Mouse (Mus musculus) retina, postnatal 7 days (tissue): ENCODE measurements around the gene Ap1m2.
"Not testable (repeated sequence)": the region's sequence is repeated elsewhere in the genome, so short reads cannot be mapped to it uniquely, and the experiment has no call there.

ENCODE experiments used
- DNase-seq: peaks from one replicate; pipeline ENCODE4 v3.0.0-alpha.2; 2012; ENCODE audit warnings: low read depth, low spot score

Ap1m2 gene

DNA sequence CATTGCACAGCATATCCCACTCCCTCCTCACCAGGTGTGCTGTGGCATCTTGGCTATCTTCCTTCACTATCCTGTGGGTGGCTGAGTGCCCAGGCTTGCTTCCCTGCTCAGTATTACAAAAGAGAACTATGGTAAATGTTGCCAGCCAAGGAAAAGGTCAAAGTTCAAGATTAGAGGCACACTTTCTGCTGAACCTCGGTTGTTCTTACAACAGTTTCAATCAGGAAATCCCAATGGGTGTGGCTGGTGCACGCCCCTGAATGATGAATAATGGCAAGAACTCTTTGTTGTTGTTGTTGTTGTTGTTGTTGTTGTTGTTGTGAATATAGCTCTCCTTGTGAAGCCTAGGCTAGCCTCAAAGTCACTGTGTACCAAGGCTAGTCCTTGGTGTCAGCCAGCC is 50.3 kb downstream of the Ap1m2 start:
- no peak for DNase-seq

GRCm38 (mm10) chr9:21260491-21261040 is 51.6 kb downstream of the Ap1m2 start:
- DNase-seq, result no peak

DNA sequence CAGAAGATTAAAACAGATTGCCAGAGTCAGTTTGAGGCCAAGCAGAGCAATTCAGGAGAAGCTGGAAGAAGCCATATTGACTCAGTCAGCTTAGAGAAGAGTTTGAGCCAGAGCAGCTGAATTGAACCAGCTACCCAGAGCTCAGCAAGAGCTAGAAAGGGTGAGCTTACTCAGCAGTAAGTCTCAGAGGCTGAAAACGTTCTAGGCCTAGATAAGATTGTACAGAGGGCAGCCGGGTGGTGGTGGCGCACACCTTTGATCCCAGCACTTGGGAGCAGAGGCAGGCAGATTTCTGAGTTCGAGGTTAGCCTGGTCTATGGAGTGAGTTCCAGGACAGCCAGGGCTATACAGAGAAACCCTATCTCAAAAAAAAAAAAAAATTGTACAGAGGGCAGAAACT is 55.8 kb downstream of the Ap1m2 start:
- not testable (repeated sequence) for DNase-seq

DNA sequence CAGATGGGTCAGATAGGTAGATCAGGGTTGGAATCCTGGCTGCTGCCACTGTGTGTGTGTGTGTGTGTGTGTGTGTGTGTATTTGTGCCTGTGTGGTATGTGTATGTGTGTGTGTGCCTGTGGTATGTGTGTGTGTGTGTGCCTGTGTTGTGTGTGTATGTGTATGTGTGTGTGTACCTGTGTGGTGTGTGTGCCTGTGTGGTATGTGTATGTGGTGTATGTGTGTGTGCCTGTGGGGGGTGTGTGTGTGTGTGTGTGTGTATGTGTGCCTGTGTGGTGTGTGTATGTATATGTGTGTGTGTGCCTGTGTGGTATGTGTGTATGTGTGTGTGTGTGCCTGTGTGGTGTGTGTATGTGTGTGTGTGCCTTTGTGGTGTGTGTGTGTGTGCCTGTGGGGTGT is 57.4 kb downstream of the Ap1m2 start:
- DNase-seq, result no peak

DNA sequence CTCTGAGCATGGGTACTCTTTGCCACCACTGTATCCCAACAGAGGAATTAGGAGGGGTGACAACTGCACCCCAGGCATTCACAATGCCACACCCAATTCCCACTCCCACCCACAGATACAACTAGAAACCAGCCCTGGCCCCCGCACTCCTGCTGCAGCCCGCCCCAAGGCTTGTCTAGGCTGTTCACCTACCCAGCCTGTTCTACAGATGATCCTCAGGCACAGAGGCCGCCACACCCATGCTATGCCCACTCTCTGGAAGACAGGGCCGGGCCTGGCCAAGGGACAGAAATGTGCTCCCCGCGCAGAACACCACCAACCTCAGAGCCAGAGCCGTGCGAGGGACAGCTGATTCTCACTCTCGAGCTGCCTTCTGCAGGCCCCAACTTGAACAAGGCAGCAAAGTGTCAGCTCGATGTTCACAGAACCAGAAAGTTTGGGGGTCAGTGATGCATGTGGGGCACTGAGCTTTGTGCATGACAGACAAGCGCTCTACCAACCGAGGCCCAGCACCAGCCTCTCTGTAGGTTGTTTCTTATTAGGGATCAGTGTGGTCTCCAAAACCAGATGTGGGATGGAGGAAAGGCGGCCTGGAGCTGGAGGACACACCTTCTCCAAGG is 60.9 kb downstream of the Ap1m2 start:
- DNase-seq, result no peak

DNA sequence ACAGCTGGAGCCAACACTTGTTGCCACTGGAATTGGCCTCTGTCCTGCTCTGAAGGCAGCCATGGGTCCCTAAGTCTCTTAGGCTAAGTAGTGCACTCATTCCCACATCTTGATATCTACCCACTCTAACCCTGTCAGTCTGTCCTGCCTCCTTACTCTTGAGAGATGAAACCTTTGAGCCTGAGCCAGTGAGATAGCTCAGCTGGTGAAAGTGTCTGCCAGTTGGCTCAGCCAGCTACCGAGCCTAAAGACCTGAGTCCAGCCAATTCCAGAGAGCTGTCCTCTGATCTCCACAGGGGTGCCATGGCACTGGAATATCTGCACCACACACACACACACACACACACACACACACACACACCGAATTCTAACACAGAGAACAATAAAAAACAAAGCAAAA is 61.6 kb downstream of the Ap1m2 start:
- DNase-seq, result no peak

GRCm38 (mm10) chr9:21249629-21250508 is 62.3 kb downstream of the Ap1m2 start:
- no peak for DNase-seq

GRCm38 (mm10) chr9:21248326-21248725 is 63.8 kb downstream of the Ap1m2 start, which contains the start of gene S1pr5:
TSS of gene S1pr5 (minus strand) at chr9:21248443.
- DNase-seq, result no peak

- DNase-seq, result no peak
Measured at GRCm38 (mm10) chr9:21246342-21246741, 65.8 kb downstream of the Ap1m2 start.

- no peak for DNase-seq
Measured at GRCm38 (mm10) chr9:21245113-21245487, 67.0 kb downstream of the Ap1m2 start.

- DNase-seq, result no peak
Measured at GRCm38 (mm10) chr9:21244428-21245112, 67.6 kb downstream of the Ap1m2 start.
